Mouse (Mus musculus) myocyte (in vitro differentiated cells): Measurements from ENCODE around the gene Ptpn3. TPM values are rescaled to one million over a fixed set of nuclear protein-coding genes. Genes with fewer than 3 reads are reported as not detected.

Source experiments
- H3K27me3 ChIP-seq: one replicate; pipeline ENCODE4 v1.6.1; 2011; ENCODE audit not compliant: control insufficient read depth, insufficient read depth, insufficient read length
- H3K36me3 ChIP-seq: one replicate; pipeline ENCODE4 v1.6.1; 2011; ENCODE audit not compliant: control insufficient read depth, insufficient read depth
- H3K4me2 ChIP-seq: one replicate; pipeline ENCODE4 v1.6.1; 2011; ENCODE audit warnings: low read depth, control low read depth
- H3K4me3 ChIP-seq: one replicate; pipeline ENCODE4 v1.5.1; 2011; ENCODE audit warnings: mild to moderate bottlenecking, control low read depth, moderate library complexity
- H3K79me2 ChIP-seq: one replicate; pipeline ENCODE4 v1.6.1; 2011; ENCODE audit not compliant: control insufficient read depth, insufficient read depth
- H3ac ChIP-seq: one replicate; pipeline ENCODE4 v1.6.1; 2011; ENCODE audit not compliant: control insufficient read depth, insufficient read length
- CEBPB ChIP-seq: IDR thresholded peaks from 2 replicates; pipeline ENCODE4 v1.6.1; 2011; ENCODE audit warnings: mild to moderate bottlenecking, moderate library complexity; ENCODE audit not compliant: poor library complexity, insufficient read depth, severe bottlenecking
- E2F4 ChIP-seq: IDR thresholded peaks from one replicate; pipeline ENCODE4 v1.6.1; 2011; ENCODE audit warnings: mild to moderate bottlenecking, control low read depth, moderate library complexity; ENCODE audit not compliant: insufficient read depth
- MAX ChIP-seq: IDR thresholded peaks from one replicate; pipeline ENCODE4 v1.6.1; 2011; ENCODE audit warnings: low read depth, mild to moderate bottlenecking, control low read depth
- MYOD1 ChIP-seq, 3 experiments: IDR thresholded peaks; one replicate each; pipeline ENCODE4 v1.6.1; 2011; ENCODE audit warnings: control low read depth in 2 of 3, low read depth in 2 of 3, mild to moderate bottlenecking in 2 of 3, moderate library complexity in 1 of 3; ENCODE audit not compliant: insufficient read length in 2 of 3, control insufficient read depth in 1 of 3
- MYOG ChIP-seq, 3 experiments: IDR thresholded peaks; one replicate each; pipeline ENCODE4 v1.6.1; 2011; ENCODE audit warnings: control low read depth in 2 of 3, low read depth in 2 of 3, mild to moderate bottlenecking in 2 of 3; ENCODE audit not compliant: insufficient read length in 2 of 3, control insufficient read depth in 1 of 3, insufficient read depth in 1 of 3
- POLR2A ChIP-seq: IDR thresholded peaks from one replicate; pipeline ENCODE4 v1.6.1; 2011; ENCODE audit warnings: low read depth, mild to moderate bottlenecking, control low read depth, moderate library complexity; ENCODE audit not compliant: insufficient read length
- POLR2AphosphoS2 ChIP-seq: IDR thresholded peaks from one replicate; pipeline ENCODE4 v1.6.1; 2011; ENCODE audit warnings: low read depth, control low read depth; ENCODE audit not compliant: insufficient read length
- REST ChIP-seq: IDR thresholded peaks from one replicate; pipeline ENCODE4 v1.6.1; 2011; ENCODE audit warnings: mild to moderate bottlenecking, control low read depth, moderate library complexity; ENCODE audit not compliant: insufficient read depth, insufficient read length
- SRF ChIP-seq: IDR thresholded peaks from one replicate; pipeline ENCODE4 v1.6.1; 2011; ENCODE audit warnings: low read depth; ENCODE audit not compliant: control insufficient read depth, insufficient read length
- TCF12 ChIP-seq: IDR thresholded peaks from one replicate; pipeline ENCODE4 v1.6.1; 2011; ENCODE audit warnings: mild to moderate bottlenecking, control low read depth; ENCODE audit not compliant: poor library complexity, insufficient read depth, severe bottlenecking
- TCF3 ChIP-seq: IDR thresholded peaks from one replicate; pipeline ENCODE4 v1.6.1; 2011; ENCODE audit warnings: low read depth, control low read depth; ENCODE audit not compliant: insufficient read length
- USF1 ChIP-seq: IDR thresholded peaks from one replicate; pipeline ENCODE4 v1.6.1; 2011; ENCODE audit warnings: low read depth, mild to moderate bottlenecking, control low read depth, moderate library complexity
- polyA plus RNA-seq: library from polyadenylated mRNA; unstranded; fragments of >200 nt; fragmentation: generic; extraction: Trizol; gene quantifications from one replicate; pipeline ENCODE4 v1.2.1, GENCODE M21; 2012; ENCODE audit warnings: missing spikeins

Ptpn3 gene
- polyA plus RNA-seq, 1 experiment = 3.1 TPM

DNA sequence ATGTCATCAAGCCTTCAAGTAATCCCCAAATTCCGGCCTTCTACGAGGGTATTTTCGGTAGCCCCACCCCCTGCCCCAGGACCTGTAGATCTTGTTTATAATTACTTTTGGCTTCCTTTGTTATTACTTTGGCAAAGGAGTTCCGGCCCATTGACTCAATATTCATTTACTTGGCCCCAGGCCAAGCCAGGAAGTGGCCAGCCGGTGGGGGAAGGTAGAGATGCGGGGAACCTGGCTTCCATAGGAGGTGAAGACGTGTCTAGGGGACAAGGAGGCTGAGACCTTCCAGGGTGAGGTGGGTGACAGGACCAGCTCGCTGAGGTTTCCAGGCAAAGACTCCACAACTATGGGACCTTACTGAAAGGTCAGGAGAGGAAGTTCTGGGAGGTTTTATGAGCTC is 22.4 kb downstream of the Ptpn3 start:
- H3K4me2 ChIP-seq = no peak overlapping the region
- H3K4me3 ChIP-seq = no peak overlapping the region
- H3K79me2 ChIP-seq = no peaks in the 10 kb centered on the region
- H3K36me3 ChIP-seq = no peaks in the 10 kb centered on the region
- no peak overlapping the region for H3ac ChIP-seq
- no peaks in the 10 kb centered on the region for H3K27me3 ChIP-seq
- TF ChIP-seq USF1 (no peak), TCF3 (no peak), MAX (no peak), POLR2AphosphoS2 (no peak), MYOD1 (IDR thresholded peaks at IDR 0.05; ENCODE audit: control insufficient read depth in 1 of 3, insufficient read length in 2 of 3, low read depth in 2 of 3) (no peak), MYOG (IDR thresholded peaks at IDR 0.05; ENCODE audit: control insufficient read depth in 1 of 3, insufficient read depth in 1 of 3, insufficient read length in 2 of 3, low read depth in 2 of 3) (no peak), SRF (no peak), CEBPB (no peak), TCF12 (no peak), REST (no peak), POLR2A (no peak), E2F4 (no peak)

DNA sequence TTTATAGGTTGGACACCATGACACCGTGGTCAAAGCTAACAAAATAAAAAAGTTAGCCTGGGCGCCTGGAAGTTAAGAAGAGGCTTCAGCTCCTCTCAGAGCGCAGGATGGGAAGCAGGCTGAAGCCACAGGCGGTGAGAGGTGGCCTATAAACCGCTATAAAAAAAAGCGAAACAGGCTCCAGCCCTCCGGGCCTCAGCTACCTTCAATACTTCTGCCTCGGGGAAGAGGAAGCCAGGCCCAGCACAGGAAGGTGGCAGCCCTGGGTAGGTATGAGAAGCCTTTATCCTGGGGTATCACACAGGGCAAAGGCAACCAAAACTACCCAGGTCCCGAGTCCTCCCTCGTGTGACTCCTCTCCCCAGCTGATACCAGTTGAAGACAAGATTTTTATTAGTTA is 22.8 kb downstream of the Ptpn3 start:
- TF ChIP-seq CEBPB = no peak
- TF ChIP-seq MYOD1 (IDR thresholded peaks at IDR 0.05; ENCODE audit: control insufficient read depth in 1 of 3, insufficient read length in 2 of 3, low read depth in 2 of 3) = no peak
- no peak for TF ChIP-seq TCF12
- TF ChIP-seq MYOG (IDR thresholded peaks at IDR 0.05; ENCODE audit: control insufficient read depth in 1 of 3, insufficient read depth in 1 of 3, insufficient read length in 2 of 3, low read depth in 2 of 3) = no peak
- no peak for TF ChIP-seq TCF3
- TF ChIP-seq SRF = no peak
- no peak overlapping the region for H3ac ChIP-seq
- H3K4me2 ChIP-seq = no peak overlapping the region
- H3K36me3 ChIP-seq = no peaks in the 10 kb centered on the region
- H3K79me2 ChIP-seq = no peaks in the 10 kb centered on the region
- no peaks in the 10 kb centered on the region for H3K27me3 ChIP-seq
- no peak overlapping the region for H3K4me3 ChIP-seq

DNA sequence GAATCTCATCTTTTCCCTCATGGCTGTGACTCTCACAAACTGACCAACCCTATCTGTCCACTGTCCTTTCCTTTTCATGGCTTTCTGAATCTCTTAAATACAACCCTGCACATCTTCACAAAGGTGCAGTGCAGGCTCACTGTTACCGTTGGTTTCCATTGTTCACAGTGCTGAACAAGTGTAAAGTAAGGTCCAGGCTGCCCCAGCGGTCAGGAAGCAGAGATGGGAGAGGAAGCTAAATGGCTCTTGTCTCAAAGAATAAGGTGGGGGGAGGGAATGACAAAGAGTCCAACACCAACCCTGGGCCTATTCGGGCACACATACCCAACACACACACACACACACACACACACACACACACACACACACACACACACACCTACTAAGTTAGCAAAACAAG is 24.0 kb downstream of the Ptpn3 start:
- H3ac ChIP-seq = no peak overlapping the region
- no peak overlapping the region for H3K4me3 ChIP-seq
- H3K4me2 ChIP-seq = no peak overlapping the region
- no peaks in the 10 kb centered on the region for H3K79me2 ChIP-seq
- TF ChIP-seq E2F4 (no peak), POLR2A (no peak), MAX (no peak), TCF3 (no peak)
- no peaks in the 10 kb centered on the region for H3K27me3 ChIP-seq
- no peaks in the 10 kb centered on the region for H3K36me3 ChIP-seq

DNA sequence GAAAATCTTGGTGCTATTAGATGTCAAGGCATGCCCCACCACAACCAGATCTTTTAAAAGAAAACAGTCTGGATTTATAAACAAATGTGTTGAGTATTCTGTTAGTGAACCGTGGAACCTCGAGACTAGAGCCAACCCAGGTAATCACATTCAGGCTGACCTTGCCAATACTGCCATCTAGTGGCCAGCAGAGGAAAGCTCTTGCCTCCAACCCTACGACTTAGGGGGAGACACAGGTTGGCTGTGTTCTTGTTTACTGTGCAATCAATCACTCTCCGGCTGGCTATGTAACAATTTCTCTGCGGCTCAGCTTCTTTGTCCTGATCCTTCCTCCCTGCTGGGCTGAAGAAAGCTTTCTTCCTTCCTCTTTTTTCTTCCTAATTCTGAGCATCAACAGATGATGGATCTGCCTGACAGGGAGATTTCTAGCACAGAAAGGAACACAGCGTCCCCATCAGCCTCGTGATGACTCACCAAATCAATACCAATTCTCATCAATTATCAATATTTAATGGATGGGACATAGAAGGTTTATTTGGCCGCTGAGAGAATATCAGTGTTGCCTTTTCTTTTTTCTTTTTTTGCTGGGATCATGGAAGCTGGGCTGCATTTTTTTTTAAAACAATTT is 26.4 kb downstream of the Ptpn3 start:
- TF ChIP-seq MYOG (IDR thresholded peaks at IDR 0.05; ENCODE audit: control insufficient read depth in 1 of 3, insufficient read depth in 1 of 3, insufficient read length in 2 of 3, low read depth in 2 of 3) (no peak), MAX (no peak), POLR2A (no peak), E2F4 (no peak), TCF3 (no peak), TCF12 (no peak), USF1 (no peak), MYOD1 (IDR thresholded peaks at IDR 0.05; ENCODE audit: control insufficient read depth in 1 of 3, insufficient read length in 2 of 3, low read depth in 2 of 3) (no peak), POLR2AphosphoS2 (no peak), SRF (no peak), CEBPB (no peak), REST (no peak)
- no peak overlapping the region for H3K4me2 ChIP-seq
- no peak overlapping the region for H3K4me3 ChIP-seq
- no peak overlapping the region for H3ac ChIP-seq
- H3K79me2 ChIP-seq = no peaks in the 10 kb centered on the region
- H3K27me3 ChIP-seq = no peaks in the 10 kb centered on the region
- H3K36me3 ChIP-seq = no peaks in the 10 kb centered on the region

DNA sequence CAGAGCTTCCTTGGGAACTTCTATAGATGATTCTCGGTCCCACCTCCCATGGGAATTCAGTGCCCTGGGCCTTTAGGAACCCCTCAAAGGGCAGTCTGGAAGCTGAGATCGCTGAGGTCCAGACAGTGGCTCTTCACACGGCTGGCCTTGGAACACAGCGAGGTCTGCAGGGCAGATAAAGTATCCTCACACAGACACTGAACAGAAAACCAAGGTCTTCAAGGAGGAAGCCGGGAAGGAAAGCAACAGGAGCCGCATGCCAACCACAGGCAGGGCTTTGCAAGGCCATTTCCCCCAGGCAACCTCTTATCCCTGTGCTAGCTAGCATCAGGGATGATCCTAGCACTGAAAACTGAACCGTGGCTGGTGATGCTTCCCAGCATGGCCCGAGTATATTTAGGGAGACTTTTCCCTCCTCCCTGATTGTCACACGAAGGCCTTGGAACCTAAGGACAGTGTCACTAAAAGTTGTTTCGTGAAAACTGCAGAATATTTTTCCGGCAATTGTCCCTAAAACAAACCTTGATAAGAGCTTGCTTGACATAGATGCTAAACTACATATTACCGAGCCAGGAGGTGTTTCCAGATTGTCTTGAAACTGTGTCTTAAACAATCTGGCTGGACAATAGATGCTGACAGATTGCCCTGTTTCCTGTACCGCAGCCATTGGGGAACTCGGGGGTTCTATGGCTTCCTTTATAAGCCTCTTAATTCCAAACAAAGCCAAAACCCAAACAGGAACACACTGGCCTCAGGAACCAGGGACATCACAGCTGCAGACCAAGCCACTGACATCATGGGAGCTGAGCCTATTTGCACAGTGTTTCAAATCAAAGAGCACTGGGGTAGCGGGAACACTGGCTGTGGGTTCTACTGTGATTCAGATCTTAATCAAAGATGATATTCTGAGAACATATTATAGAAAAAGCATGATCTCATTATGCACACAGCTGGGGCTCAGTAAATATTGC is 27.8 kb downstream of the Ptpn3 start:
- Histone ChIP-seq H3K79me2 (no peaks in the 10 kb centered on the region), H3K36me3 (no peaks in the 10 kb centered on the region), H3ac (no peak overlapping the region), H3K4me3 (no peak overlapping the region), H3K27me3 (no peaks in the 10 kb centered on the region), H3K4me2 (no peak overlapping the region)
- TF ChIP-seq POLR2AphosphoS2 (no peak), SRF (no peak), USF1 (no peak), TCF12 (no peak), MYOD1 (IDR thresholded peaks at IDR 0.05; ENCODE audit: control insufficient read depth in 1 of 3, insufficient read length in 2 of 3, low read depth in 2 of 3) (no peak), REST (no peak)
